Mouse (Mus musculus) heart, postnatal 14 days (tissue): Measurements from ENCODE around the gene Zdhhc14. TPM values are rescaled to one million over a fixed set of nuclear protein-coding genes. Genes with fewer than 3 reads are reported as not detected.
A peak's percentile ranks its signal among the peaks of the same experiment; 100 is the strongest.

ENCODE experiments used
- DNase-seq, 2 experiments: peaks; one replicate each; pipeline ENCODE4 v3.0.0; 2021 to 2022
- intact Hi-C: fragments of 180-260 bp; cut with DNase I; formaldehyde crosslinking; loops from one replicate; pipeline ENCODE4 v1.15.1; 2025
- total RNA-seq, 2 experiments: library from RNA; stranded (reverse); gene quantifications; 2 replicates each; pipeline ENCODE4 v1.2.3; 2021

Zdhhc14 gene
- total RNA-seq, 2 experiments from 2014 or later = 4.1 to 4.4 TPM

GRCm38 (mm10) chr17:5550444-5550843 lies 58.1 kb downstream of the Zdhhc14 start:
- intact Hi-C loops = no loop called here
- DNase-seq = peak in 1 of 2 experiments; percentile 26

- no peak for DNase-seq
- intact Hi-C loops = no loop called here
These were observed 58.8 kb downstream of the Zdhhc14 start for GRCm38 (mm10) chr17:5551136-5551535.

GRCm38 (mm10) chr17:5552036-5552760 lies 59.8 kb downstream of the Zdhhc14 start:
- DNase-seq = no peak
- intact Hi-C loops = no loop called here

- no peak for DNase-seq
- intact Hi-C loops = no loop called here
These were observed 61.2 kb downstream of the Zdhhc14 start for GRCm38 (mm10) chr17:5553556-5553955.

GRCm38 (mm10) chr17:5554573-5554972 lies 62.2 kb downstream of the Zdhhc14 start:
- intact Hi-C loops = no loop called here
- DNase-seq = no peak

- no peak for DNase-seq
- intact Hi-C loops = no loop called here
These were observed 64.2 kb downstream of the Zdhhc14 start for GRCm38 (mm10) chr17:5556568-5556967.

- no peak for DNase-seq
- intact Hi-C loops = no loop called here
These were observed 67.9 kb downstream of the Zdhhc14 start for GRCm38 (mm10) chr17:5560212-5560611.

GRCm38 (mm10) chr17:5563108-5563507 lies 70.8 kb downstream of the Zdhhc14 start:
- intact Hi-C loops = no loop called here
- no peak for DNase-seq

GRCm38 (mm10) chr17:5566006-5566405 lies 73.6 kb downstream of the Zdhhc14 start:
- intact Hi-C loops = no loop called here
- no peak for DNase-seq

GRCm38 (mm10) chr17:5567943-5568342 lies 75.6 kb downstream of the Zdhhc14 start:
- intact Hi-C loops = no loop called here

GRCm38 (mm10) chr17:5569131-5570030 lies 77.0 kb downstream of the Zdhhc14 start:
- DNase-seq = no peak
- intact Hi-C loops = no loop called here

More at GRCm38 (mm10) chr17:5567943-5568342, 75.6 kb downstream of the Zdhhc14 start:
- no peak for DNase-seq

- no peak for DNase-seq
- intact Hi-C loops = no loop called here
These were observed 79.9 kb downstream of the Zdhhc14 start for GRCm38 (mm10) chr17:5572096-5572730.

GRCm38 (mm10) chr17:5572745-5573420 lies 80.5 kb downstream of the Zdhhc14 start:
- intact Hi-C loops = no loop called here
- DNase-seq = no peak

- intact Hi-C loops = no loop called here
- DNase-seq = no peak
These were observed 82.3 kb downstream of the Zdhhc14 start for GRCm38 (mm10) chr17:5574672-5575071.

GRCm38 (mm10) chr17:5575518-5575917 lies 83.2 kb downstream of the Zdhhc14 start:
- intact Hi-C loops = no loop called here
- no peak for DNase-seq

- no peak for DNase-seq
- intact Hi-C loops = no loop called here
These were observed 89.9 kb downstream of the Zdhhc14 start for GRCm38 (mm10) chr17:5582232-5582631.

GRCm38 (mm10) chr17:5582937-5583336 lies 90.6 kb downstream of the Zdhhc14 start:
- intact Hi-C loops = no loop called here
- DNase-seq = no peak

- intact Hi-C loops = no loop called here
- no peak for DNase-seq
These were observed 91.3 kb downstream of the Zdhhc14 start for GRCm38 (mm10) chr17:5583472-5584145.

GRCm38 (mm10) chr17:5591604-5592209 lies 99.3 kb downstream of the Zdhhc14 start:
- intact Hi-C loops = no loop called here

GRCm38 (mm10) chr17:5593071-5593470 lies 100.7 kb downstream of the Zdhhc14 start:
- no peak for DNase-seq

More at GRCm38 (mm10) chr17:5591604-5592209, 99.3 kb downstream of the Zdhhc14 start:
- peak in 1 of 2 experiments; percentile 23 for DNase-seq

More at GRCm38 (mm10) chr17:5593071-5593470, 100.7 kb downstream of the Zdhhc14 start:
- intact Hi-C loops = no loop called here
